Mouse (Mus musculus) liver, embryonic 14.5 days (tissue): ENCODE measurements around the gene Ssbp3.

Experiments used
- CTCF ChIP-seq: IDR thresholded peaks from 2 replicates; pipeline ENCODE4 v1.5.1; 2016; ENCODE audit warnings: antibody characterized with exemption, low read depth, control low read depth
- EP300 ChIP-seq: IDR thresholded peaks from 2 replicates; pipeline ENCODE4 v1.6.1; 2016; ENCODE audit warnings: antibody characterized with exemption, low read depth

- no peak for TF ChIP-seq CTCF
- TF ChIP-seq EP300 = no peak
Observed at GRCm38 (mm10) chr4:106948546-106948945, 38.0 kb downstream of the Ssbp3 start.
